Comparison of ENCODE assay signal across 8 mouse cellular contexts in the genomic region with DNA sequence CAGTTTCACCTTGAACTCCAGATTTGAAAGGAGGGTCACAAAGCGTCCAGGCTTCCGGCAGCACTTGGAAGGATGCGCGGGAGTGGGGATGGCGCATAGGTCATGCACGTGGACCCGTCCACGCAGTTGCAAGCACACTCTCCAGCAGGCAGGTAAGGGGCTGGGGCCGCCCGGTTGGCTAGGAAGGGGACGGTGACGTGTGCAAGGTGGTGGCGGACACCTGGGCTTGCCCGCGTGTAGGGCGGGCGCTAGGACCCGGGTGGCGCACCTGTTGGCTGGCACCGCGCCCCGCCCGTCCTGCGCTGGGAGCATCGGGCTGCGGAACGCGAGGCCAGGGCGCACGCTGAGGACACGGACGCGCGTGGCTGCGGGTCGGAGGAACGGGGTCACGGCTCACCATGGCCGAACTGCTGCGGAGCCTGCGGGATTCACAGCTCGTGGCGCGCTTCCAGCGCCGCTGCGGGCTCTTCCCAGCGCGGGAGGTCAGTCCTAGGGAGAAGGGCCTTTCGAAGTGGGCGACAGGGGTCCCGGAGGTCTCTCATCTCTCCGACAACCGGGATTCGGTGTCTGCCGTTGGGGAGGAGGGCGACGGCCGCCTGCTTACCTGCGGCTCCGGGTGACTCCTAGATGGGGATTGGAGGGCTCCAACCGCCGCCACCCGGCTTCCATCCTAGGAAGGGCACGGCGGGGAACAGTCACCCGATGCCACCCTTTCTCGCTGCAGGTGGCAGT. TPM values are rescaled to one million over a fixed set of nuclear protein-coding genes. Genes with fewer than 3 reads are reported as not detected.
A peak's percentile ranks its signal among the peaks of the same experiment; 100 is the strongest.
DNase-seq lines count a peak whose midpoint lies in the region; ATAC-seq lines count a peak whose summit lies in the region.

Sgpp2 (plus strand) TSS at position 325 of the 732 bp plus-strand sequence.

- H3K4me1 ChIP-seq in stomach, embryonic 15.5 days, result peaks cover 14% of the 10 kb centered on the region

- H3K4me2 ChIP-seq in stomach, embryonic 15.5 days, result peak within 1 kb of the TSS; percentile 84

- peak within 1 kb of the TSS; percentile 34 for H3K9ac ChIP-seq in stomach, embryonic 15.5 days

- no peaks in the 10 kb centered on the region for H3K36me3 ChIP-seq in stomach, embryonic 15.5 days

- H3K9me3 ChIP-seq in stomach, embryonic 15.5 days, result no peaks in the 10 kb centered on the region

- ATAC-seq in stomach, embryonic 15.5 days (ENCODE audit: insufficient read depth, low FRiP score, low read depth), result peak; percentile 76

- WGBS in stomach, embryonic 15.5 days, result 1% methylated on average over 66 of the region's 68 CpGs

- peak within 1 kb of the TSS; percentile 13 for H3K27ac ChIP-seq in stomach, embryonic 15.5 days

- peaks cover 9% of the 10 kb centered on the region for H3K27me3 ChIP-seq in stomach, embryonic 15.5 days (replicated peaks)

- DNase-seq in ovary, postnatal 14 days (ENCODE audit: low spot score), result peak; percentile 21
- no peak for DNase-seq in ovary, postnatal 10 days (ENCODE audit: low spot score)
- peak; percentile 18 for DNase-seq in embryo, embryonic 9.5 days (ENCODE audit: extremely low spot score)
- peak; percentile 15 for DNase-seq in heart, postnatal 4 days
- DNase-seq in layer of hippocampus, postnatal 36 days, result peak; percentile 2 to 5
- DNase-seq in lung, postnatal 36 days, result peak; percentile 60
- no peak for DNase-seq in T-cell, adult 2 months (ENCODE audit: low spot score)

- H3K4me3 ChIP-seq in stomach, embryonic 15.5 days (replicated peaks), result peak within 1 kb of the TSS; percentile 59

RNA-seq across cellular contexts. Expression of gene Sgpp2, which starts in this region (rescaled TPM):
- under 1 TPM; 0.10 to 0.11 TPM for total RNA-seq in heart, postnatal 4 days (2021)
- total RNA-seq in layer of hippocampus, postnatal 36 days (2021), result 1 to 10 TPM; 4.0 to 5.5 TPM
- 19.5 and 22.5 TPM in 2 replicates for polyA plus RNA-seq in stomach, embryonic 15.5 days (2015; fragmentation: Nextera tagmentation; extraction: Ambion mirVana)

Comparison
In these comparisons a context has a peak if more than half of its experiments do, and no peak if none do; other contexts are left out.
1. RNA of gene Sgpp2 (total RNA-seq): 4.0 to 5.5 TPM in layer of hippocampus, postnatal 36 days; 0.10 to 0.11 TPM in heart, postnatal 4 days; every median in the first group is over 4 times any median in the second.
2. DNase-seq: peak in ovary, postnatal 14 days (single experiment), embryo, embryonic 9.5 days (single experiment), layer of hippocampus, postnatal 36 days (2 of 2) and lung, postnatal 36 days (single experiment); none in ovary, postnatal 10 days (single experiment) and T-cell, adult 2 months (single experiment).
3. Peak in DNase-seq in heart, postnatal 4 days; RNA of the gene not detected or under 1 TPM.